Mouse (Mus musculus) E14TG2a.4 (cell line): ENCODE measurements at regions not wholly inside any gene's neighbourhood (a gene's known extent, or its start where the extent isn't known, plus 50 kb on each side); places are given as distances from the start of the nearest gene placed in this dataset.

Experiments used
- H3K27me3 ChIP-seq: 2 replicates; pipeline ENCODE4 v1.6.1; 2014; ENCODE audit warnings: low read length, control low read depth; ENCODE audit not compliant: insufficient read depth
- H3K36me3 ChIP-seq: 2 replicates; pipeline ENCODE4 v1.6.1; 2014; ENCODE audit warnings: low read length, control low read depth; ENCODE audit not compliant: insufficient read depth
- H3K4me1 ChIP-seq: replicated peaks from 2 replicates; pipeline ENCODE4 v1.6.1; 2014; ENCODE audit warnings: low read depth, low read length, control low read depth
- H3K4me3 ChIP-seq: replicated peaks from 2 replicates; pipeline ENCODE4 v1.5.1; 2014; ENCODE audit warnings: mild to moderate bottlenecking, low read length
- H3K9me3 ChIP-seq: 2 replicates; pipeline ENCODE4 v1.6.1; 2014; ENCODE audit warnings: low read length, control low read depth
- CTCF ChIP-seq: conservative IDR thresholded peaks from 2 replicates; pipeline ENCODE4 v1.5.1; 2014; ENCODE audit warnings: low read length
- NANOG ChIP-seq: IDR thresholded peaks from 2 replicates; pipeline ENCODE4 v1.6.1; 2014; ENCODE audit warnings: borderline replicate concordance, low read length, mixed read lengths
- POU5F1 ChIP-seq: IDR thresholded peaks from 2 replicates; pipeline ENCODE4 v1.6.1; 2014; ENCODE audit warnings: low read length, borderline replicate concordance

DNA sequence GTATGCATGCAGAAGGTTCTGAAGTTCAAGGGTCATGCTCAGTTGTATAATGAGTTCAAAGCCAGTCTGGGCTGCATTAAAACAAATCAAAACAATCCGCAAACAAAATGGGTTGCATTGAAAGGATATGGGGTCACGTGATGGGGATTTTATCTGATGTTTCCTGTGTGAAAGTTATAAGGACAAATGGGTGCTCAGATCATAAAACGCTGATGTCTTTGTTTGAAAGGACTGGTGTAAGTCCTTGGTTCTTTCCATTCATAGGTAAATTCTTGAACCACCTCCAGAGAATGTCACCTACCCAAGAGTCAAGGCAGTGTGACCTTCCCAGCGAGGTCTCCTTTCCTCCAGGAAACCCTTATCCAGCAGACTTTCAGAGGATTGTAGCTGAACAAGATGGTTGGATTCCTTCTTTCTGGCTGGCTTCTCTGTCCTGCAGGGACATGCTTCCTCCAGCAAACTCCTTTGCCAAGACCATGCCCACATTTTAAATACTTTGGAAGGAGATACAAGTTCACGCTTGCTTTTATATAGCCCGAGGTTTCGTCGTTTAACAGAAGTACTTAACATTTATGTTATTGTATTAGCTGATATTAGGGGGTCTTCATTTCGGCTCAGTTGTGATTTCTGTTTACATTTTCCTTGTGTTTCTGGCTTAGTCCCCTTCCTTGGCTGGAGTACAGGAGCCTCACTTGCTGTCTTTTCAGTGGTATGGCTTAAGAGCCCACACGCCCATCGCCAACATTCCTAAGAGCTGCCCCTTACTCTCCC, 74.6 kb upstream of the Cops8 start:
- no peak overlapping the region for H3K4me3 ChIP-seq
- TF ChIP-seq CTCF (no peak), NANOG (peak; percentile 83), POU5F1 (no peak)
- H3K27me3 ChIP-seq, result no peaks in the 10 kb centered on the region
- peaks cover 58% of the 10 kb centered on the region for H3K4me1 ChIP-seq
- peaks cover 8% of the 10 kb centered on the region for H3K9me3 ChIP-seq
- H3K36me3 ChIP-seq, result no peaks in the 10 kb centered on the region

DNA sequence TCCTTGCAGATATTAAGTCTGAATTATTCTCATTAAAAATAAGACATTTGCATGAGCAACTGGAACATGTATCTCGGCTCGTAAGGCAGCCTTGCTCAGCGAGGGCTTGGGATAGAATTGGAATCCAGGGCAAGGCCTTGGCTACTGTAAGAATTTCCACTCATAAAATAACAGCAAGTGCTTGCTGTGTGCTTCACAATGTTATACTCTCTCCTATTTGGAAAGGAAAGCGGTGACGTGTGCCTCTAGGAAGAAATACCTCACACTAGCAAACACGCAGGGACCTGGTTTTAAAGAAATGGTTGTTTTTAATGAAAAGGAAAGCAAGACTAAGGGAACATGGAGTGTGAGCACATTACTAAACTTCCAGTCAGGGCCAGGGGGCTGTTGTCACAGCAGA, 69.3 kb upstream of the Cops8 start:
- TF ChIP-seq NANOG (no peak), POU5F1 (no peak), CTCF (no peak)
- no peaks in the 10 kb centered on the region for H3K36me3 ChIP-seq

DNA sequence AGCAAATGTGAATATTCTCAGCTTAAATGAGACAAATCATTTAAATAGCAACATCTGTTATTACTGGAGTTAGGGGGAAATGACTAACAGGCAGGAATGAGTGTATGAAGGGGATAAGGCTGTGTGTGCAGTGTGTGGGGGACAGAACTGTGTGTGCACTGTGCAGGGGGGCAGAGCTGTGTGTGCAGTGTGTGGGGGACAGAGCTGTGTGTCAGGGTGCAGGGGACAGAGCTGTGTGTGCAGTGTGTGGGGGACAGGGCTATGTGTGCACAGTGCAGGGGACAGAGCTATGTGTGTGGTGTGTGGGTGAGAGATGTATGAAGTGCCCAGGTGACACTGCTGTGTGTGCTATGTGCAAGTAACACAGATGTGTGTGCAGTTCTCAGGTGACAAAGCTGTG, 66.7 kb upstream of the Cops8 start:
- TF ChIP-seq NANOG (no peak), CTCF (no peak), POU5F1 (no peak)
- peaks cover 6% of the 10 kb centered on the region for H3K9me3 ChIP-seq
- no peaks in the 10 kb centered on the region for H3K27me3 ChIP-seq

More for the DNA sequence above, 69.3 kb upstream of the Cops8 start:
- peaks cover 8% of the 10 kb centered on the region for H3K9me3 ChIP-seq
- H3K4me3 ChIP-seq, result no peak overlapping the region
- H3K4me1 ChIP-seq, result peaks cover 17% of the 10 kb centered on the region
- H3K27me3 ChIP-seq, result no peaks in the 10 kb centered on the region

DNA sequence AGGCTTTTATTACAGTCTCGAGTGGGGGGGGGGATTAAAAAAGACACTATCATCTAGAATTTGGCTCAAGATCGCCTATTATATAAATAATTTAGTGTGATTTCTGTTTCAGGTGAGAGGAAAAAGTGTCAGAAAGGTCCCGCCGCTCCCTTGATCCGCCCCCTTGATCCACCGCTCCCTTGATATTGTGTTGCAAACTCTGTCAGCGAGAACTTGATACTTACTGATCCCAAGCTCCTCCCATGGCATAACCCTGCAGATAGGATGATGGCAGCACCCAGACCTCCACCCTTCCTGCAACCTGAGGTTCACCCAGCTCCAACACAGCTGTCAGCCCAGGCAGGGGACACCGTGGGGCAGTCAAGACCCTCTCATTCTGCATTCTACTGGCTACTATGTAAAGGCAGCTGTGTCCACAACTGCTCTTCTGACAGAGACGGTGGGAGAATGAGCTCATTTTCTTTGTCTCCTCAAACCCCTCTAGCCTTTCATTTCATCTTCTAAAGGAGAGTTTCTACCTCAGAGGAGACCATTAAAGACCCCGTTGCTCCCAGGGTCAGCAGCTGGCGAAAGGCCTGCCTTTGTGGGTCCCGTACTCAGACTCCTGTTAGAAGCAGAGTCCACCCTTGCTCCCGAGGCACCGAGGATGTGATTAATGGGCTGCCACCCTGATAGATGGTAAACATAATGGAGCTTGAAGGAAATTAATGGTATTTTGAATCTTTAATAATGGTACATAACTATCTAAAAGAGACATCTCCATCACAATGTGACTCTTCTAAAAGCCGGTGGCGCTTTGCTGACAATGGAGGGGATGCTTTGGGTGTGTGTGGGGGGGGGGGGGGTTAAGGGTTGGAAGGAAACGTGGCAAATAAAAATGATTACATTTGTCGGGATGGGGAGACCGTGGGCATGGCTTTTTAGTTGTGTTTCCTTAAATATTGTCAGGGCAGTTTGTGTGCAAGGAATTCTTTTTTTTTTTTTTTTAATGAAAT, 58.7 kb upstream of the Cops8 start:
- TF ChIP-seq NANOG (no peak), CTCF (no peak), POU5F1 (no peak)
- Histone ChIP-seq H3K4me3 (peak overlapping the region; percentile 39; the same call in 1 of the 2 replicates), H3K27me3 (peaks cover 4% of the 10 kb centered on the region; the same call in 1 of the 2 replicates), H3K36me3 (no peaks in the 10 kb centered on the region), H3K4me1 (peaks cover 29% of the 10 kb centered on the region), H3K9me3 (peaks cover 28% of the 10 kb centered on the region)

More for the DNA sequence above, 66.7 kb upstream of the Cops8 start:
- Histone ChIP-seq H3K4me1 (peaks cover 17% of the 10 kb centered on the region), H3K36me3 (no peaks in the 10 kb centered on the region), H3K4me3 (no peak overlapping the region)

GRCm38 (mm10) chr1:90544821-90545536, 57.8 kb upstream of the Cops8 start:
- Histone ChIP-seq H3K4me1 (peaks cover 29% of the 10 kb centered on the region), H3K9me3 (peaks cover 36% of the 10 kb centered on the region), H3K36me3 (no peaks in the 10 kb centered on the region), H3K27me3 (peaks cover 4% of the 10 kb centered on the region; the same call in 1 of the 2 replicates), H3K4me3 (no peak overlapping the region)
- TF ChIP-seq CTCF, result no peak
- no peak for TF ChIP-seq NANOG
- TF ChIP-seq POU5F1, result no peak

DNA sequence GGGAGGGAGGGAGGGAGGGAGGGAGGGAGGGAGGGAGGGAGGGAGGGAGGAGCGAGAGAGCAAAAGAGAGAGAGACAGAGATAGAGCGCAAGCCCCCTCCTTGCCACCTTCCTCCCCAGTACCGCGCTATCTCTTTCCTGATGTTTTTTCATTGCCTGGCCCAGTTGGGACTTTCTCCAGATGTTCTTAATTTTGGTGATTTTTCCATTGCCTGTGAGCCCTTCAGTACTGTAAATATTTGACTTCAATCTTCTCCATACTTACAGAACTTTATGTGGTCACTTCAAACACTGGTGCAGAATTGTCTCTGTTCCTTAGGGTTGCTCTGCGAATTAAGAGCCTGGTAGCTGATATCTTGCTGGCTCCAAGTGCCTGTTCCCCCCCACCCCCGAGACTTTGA, 50.1 kb upstream of the Cops8 start:
- no peak for TF ChIP-seq POU5F1
- no peak for TF ChIP-seq NANOG
- no peak for TF ChIP-seq CTCF
- Histone ChIP-seq H3K4me3 (no peak overlapping the region), H3K36me3 (no peaks in the 10 kb centered on the region), H3K9me3 (peaks cover 19% of the 10 kb centered on the region), H3K4me1 (peaks cover 11% of the 10 kb centered on the region), H3K27me3 (peaks cover 4% of the 10 kb centered on the region; the same call in 1 of the 2 replicates)
